Mouse (Mus musculus) adrenal gland, postnatal 0 days (tissue): ENCODE results near the gene Rab38. TPM values are rescaled to one million over a fixed set of nuclear protein-coding genes. Genes with fewer than 3 reads are reported as not detected.

ENCODE experiments used
- polyA plus RNA-seq: library from polyadenylated mRNA; unstranded; fragments of >200 nt; fragmentation: Nextera tagmentation; extraction: Ambion mirVana; gene quantifications from 2 replicates; pipeline ENCODE4 v1.2.1, GENCODE M21; 2015

Gene Rab38
- 2.7 and 4.1 TPM in 2 replicates for polyA plus RNA-seq

GRCm38 (mm10) chr7:88429786-88430691 is at the start of gene Rab38:
TSS of gene Rab38 (plus strand) at chr7:88430273.

Other genes with a start within 250 kb of the Rab38 start
- gene Ctsc, start 152.2 kb upstream of the Rab38 start, polyA plus RNA-seq = 50.3 and 52.0 TPM in 2 replicates